Mouse (Mus musculus): Measurements from ENCODE around the gene Senp7. TPM values are rescaled to one million over a fixed set of nuclear protein-coding genes. Genes with fewer than 3 reads are reported as not detected.
"Not testable (repeated sequence)": the region's sequence is repeated elsewhere in the genome, so short reads cannot be mapped to it uniquely, and the experiment has no call there.

Senp7 gene
- total RNA-seq, 2 experiments from 2014 or later, result 21.7 to 22.9 TPM

GRCm38 (mm10) chr16:56066113-56066512 lies 18.0 kb downstream of the Senp7 start:
- no peak for DNase-seq

DNA sequence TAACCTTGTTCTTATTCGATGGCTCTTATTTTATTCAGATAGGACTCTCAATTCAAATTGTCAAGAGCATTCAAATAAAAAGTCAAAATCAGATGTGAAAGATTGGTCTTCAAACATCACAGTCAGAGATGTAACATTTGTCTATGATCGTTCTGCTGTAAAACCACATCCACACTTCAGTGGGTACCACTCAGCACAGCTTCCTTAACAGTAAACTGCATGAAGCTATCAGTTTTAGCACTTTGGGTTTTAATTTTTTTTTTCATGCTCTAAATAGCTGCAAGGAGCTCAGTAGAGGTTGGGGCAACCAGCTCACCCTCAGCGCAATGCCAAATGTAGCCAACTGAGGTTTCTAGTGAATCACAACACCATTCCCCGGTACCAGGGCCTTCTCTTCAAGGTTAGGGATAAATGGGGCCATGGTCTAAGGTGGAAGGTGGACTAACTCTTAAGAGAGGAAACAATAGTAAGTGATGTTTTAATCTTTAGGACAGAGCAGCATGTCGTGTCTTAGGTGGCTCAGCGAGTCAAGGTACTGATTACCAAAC lies 20.5 kb downstream of the Senp7 start:
- DNase-seq, result no peak

GRCm38 (mm10) chr16:56071317-56072232 lies 23.4 kb downstream of the Senp7 start:
- no peak for DNase-seq

GRCm38 (mm10) chr16:56072533-56072932 lies 24.4 kb downstream of the Senp7 start:
- DNase-seq, result no peak

GRCm38 (mm10) chr16:56073150-56073549 lies 25.0 kb downstream of the Senp7 start:
- DNase-seq, result not testable (repeated sequence)

DNA sequence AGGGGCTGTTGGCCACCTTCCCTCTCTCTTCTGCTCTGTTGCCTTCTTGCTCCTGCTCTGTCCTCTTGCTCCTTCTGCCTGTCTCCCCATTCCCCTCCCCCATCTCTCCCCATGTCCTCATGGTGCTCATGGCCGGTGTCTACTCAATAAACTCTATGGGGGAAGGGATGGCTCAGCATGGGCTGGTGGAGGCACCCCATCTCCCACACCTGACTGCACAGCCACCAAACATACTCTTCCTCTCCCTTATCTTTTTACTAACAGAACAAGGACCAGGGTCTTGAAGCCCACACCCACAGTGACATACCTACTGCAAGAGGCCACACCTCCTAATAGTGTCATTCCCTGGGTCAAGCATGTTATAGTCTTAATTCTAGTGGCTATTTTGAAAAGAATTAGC lies 26.0 kb downstream of the Senp7 start:
- DNase-seq, result no peak

- no peak for DNase-seq
These were observed 26.4 kb downstream of the Senp7 start for GRCm38 (mm10) chr16:56074565-56074964.

DNA sequence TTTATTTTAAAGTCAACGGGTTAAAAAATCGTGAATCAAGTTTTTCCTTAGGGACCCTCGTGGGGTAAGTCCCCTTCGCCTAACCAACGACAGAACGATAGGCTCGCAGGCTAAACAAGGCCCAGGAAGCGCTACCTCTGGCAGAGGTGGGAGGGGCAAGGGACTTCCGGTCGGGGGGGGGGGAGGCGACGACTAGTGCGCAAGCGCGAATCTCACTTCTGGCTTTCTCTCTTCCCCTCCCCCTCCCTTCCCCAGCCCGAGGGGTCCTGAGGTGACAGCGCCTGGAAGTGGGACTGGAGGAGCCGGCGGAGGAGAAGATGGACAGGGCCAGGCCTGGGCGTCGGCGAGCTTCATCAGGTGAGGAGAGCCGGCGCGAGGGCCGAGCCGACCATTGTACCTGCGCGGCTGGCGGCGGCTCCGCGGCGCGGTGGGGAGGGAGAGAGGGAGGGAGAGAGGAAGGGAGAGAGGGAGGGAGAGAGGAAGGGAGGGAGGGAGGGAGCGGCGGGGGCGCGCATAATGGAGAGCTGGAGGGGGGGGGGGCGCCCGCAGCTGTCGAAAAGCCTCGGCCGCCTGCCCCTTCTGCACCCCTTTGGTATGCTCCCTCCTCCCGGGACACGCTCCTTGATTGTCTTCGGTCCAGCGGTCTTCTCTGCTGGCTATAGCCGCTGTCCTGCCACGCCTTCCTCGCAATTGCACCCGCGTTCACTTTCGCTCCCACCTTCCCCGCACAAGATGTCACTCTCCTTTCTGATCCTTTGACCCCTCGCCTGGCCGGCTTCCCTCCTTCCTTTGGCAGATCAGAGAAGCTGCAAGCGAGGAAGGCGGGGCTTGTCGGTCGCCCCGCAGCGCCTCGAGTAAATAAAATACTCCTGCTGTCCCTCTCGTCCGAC lies 27.3 kb downstream of the Senp7 start:
- peak; percentile 86 to 88 for DNase-seq

DNA sequence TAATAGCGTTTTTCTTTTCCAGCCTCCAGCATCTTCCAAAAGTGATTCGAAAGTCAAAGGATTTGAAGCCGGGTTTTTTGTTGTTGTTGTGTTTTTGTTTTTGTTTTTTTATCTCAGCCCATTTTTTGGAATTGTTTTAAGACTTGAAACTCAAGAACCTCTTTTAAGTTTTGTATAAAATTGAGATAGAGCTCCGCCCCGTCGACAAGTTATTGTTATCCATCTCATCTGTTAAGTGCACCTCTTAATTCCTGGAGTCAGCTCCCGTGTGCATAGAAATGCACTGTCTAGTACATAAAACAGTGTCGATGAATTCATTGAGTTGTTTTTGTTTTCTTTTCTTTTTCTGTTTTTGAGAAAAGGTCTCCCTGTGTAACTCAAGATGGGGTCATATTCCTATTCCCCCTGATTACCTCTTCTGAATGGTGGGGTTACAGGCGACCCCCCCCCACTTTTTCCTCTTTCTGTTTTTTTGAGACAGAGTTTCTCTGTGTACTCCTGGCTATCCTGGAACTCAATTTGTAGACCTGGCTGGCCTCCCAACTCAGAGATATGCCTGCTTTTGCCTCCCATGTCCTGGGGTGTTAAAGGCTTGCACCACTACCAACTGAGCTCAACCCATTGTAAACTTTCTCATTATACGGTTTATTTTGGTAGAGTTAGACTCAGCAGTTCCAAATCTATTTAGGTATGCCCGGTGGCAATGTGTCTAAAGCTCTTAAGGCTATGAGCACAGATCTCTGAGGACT lies 28.2 kb downstream of the Senp7 start:
- DNase-seq, result peak in 1 of 2 experiments; percentile 8

- no peak for DNase-seq
These were observed 31.3 kb downstream of the Senp7 start for GRCm38 (mm10) chr16:56079419-56079818.

DNA sequence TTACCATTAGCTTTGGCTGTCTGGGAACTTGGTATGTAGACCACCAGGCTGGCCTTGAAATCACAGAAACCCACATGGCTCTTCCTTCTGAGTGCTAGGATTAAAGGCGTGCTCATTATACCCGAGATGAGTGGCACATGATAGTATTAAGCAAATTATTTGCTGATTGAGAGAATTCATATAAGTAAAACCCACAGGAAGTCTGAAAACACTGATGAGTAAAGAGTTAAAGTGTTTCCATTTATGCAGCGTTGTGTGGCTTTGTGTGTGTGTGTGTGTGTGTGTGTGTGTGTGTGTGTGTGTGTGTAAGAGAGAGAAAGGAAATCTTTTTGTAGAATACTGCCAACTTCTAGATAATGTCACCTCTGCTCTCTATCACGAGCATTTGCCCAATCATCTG lies 33.6 kb downstream of the Senp7 start:
- DNase-seq, result no peak

DNA sequence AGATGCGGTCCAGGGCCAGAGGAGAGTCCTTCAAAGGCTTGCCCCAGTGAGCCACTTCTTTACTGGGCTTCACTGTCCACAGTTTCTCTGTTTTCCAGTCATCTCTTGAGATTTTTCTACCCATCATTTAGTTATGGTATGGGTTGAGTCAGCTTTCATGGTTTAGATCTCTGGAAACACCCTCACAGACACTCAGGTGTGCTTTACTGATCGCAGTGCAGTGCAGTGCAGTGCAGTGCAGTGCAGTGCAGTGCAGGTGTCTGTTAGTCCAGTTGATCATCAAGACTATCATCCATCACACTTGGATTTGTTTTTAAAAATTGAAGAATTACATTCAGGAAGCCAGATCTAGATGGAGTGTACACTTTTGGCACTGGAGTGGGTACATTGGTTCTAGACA lies 38.2 kb downstream of the Senp7 start:
- DNase-seq, result no peak

- DNase-seq, result no peak
These were observed 42.2 kb downstream of the Senp7 start for GRCm38 (mm10) chr16:56090385-56090784.

DNA sequence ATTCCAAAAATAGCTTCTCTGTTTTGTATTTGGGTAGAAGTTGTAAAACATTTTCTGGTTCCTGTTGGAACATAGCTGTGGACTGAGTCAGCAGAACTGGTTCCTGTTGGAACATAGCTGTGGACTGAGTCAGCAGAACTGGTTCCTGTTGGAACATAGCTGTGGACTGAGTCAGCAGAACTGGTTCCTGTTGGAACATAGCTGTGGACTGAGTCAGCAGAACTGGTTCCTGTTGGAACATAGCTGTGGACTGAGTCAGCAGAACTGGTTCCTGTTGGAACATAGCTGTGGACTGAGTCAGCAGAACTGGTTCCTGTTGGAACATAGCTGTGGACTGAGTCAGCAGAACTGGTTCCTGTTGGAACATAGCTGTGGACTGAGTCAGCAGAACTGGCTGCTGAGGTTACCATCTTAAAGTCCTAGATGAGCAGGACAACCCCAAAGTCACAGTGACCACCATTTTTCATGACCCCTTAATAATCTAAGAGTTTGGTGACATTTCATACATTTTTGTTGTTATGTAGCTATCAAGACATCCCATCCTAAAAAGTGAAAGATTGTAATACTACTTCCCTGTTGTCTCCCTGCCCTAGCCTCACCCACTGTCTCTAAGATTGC lies 48.4 kb downstream of the Senp7 start:
- DNase-seq, result not testable (repeated sequence)

DNA sequence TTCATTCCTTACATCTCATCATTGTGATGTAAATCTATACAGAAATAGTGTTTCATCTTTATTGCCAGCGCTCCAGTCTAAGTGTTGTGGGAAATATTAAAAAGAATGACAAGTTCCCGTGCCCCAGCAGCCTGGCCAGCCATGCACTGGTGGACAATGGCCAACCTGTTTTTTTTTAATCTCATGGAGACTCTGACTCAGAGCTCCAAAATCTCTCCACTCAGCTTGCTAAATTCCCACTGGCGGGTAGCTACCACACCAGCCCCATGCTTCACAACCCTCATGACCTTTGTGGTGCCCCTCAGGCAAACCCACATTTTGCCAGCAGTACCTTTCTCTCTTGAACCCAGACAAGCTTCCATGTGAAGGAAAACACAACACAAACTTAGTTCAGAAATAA lies 67.6 kb downstream of the Senp7 start:
- DNase-seq, result peak in 1 of 2 experiments; percentile 6

DNA sequence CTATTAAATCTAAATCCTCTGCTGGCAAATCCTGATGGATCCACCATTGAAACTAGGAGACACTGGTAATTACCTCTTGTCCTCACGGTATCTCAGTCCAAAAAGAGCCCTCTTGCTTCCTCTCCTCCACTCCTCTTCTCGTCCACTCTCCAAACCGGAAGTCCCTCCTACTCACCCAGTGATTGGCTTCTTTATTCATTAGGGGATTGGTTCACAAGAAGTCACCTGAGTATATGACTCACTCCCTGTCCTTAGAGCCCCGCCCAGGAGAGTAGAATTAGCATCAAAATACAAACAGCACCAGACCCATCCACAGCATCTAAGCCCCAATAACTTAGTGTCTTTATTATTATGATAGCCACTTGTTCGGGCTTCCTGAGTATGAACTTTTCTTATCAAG lies 68.0 kb downstream of the Senp7 start:
- DNase-seq, result no peak

DNA sequence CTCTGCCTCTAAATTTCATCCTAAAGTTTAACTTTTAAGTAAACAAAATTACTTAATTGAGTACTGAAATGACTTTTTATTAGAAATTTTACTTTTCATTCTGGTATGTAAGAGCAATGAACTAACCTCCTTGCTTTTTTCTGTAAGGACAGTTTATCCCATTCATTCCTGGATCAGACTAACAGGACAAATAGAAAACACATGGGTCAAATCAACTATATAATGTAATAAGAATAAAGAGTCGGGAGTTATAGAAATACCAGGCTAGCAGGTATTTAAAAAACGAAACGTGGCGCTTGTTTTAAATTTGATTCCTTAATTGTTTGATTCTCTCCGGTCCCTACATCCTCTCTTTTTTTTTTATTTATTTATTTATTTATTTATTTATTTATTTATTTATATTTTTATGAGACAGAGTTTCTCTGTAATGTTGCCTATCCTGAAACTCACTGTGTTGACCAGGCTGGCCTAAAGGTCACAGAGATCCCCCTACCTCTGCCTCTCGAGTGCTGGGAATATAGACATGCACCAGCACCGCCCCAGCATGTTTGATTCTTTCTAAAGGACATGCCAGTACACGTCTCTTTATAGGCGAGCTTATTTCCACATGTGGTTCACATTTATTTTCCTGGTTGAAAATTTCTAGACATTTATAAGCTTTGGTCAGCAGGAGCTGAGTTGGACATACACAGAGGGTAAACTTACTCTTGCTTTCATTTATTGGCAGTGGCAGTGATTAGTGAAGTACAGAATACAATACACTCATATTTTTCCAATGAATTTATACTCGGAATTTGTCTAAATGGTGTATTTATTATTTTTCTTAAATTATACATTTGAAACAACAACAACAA lies 69.4 kb downstream of the Senp7 start:
- DNase-seq, result no peak

- DNase-seq, result no peak
These were observed 74.4 kb downstream of the Senp7 start for GRCm38 (mm10) chr16:56122517-56122916.

DNA sequence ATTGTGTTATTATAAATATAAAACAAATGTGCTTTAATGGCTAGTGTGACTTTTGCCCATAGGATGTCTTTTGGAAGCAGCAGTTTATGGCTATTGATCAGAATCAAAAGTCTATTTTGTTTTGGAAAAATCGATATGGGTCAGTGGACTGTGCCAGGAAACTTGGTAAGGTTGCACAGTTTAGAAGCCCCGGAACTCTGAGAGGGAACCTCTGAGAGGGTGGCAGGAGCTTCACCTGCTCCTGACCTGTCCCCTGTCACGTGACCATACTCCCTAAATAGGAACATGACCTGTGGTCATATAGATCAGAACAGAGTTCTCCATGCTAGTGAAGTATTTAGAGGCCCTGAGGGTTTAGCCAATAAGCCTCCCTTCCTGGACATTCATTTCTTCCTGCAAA lies 75.9 kb downstream of the Senp7 start:
- DNase-seq, result no peak

DNA sequence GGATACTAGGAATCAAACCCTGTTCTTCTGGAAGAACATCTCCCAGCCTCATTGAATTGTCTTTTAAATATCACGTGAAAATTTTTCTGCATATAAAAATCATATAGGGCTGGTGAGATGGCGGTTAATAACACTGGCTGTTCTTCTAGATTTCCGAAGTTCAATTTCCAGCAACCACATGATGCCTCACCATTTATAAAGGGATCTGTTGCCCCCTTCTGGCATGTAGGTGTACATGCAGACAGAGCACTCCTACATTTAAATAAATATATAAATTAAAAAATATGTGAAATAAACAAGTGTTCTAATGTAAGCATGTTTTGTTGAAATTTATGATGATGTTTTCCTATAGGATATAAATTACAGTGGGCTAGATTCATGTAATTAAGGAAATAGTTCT lies 83.5 kb downstream of the Senp7 start:
- no peak for DNase-seq
